Mouse (Mus musculus): ENCODE data around the gene Gtsf1l. TPM values are rescaled to one million over a fixed set of nuclear protein-coding genes. Genes with fewer than 3 reads are reported as not detected.

Gtsf1l gene
- polyA plus RNA-seq, 1 experiment from 2014 or later: not detected

DNA sequence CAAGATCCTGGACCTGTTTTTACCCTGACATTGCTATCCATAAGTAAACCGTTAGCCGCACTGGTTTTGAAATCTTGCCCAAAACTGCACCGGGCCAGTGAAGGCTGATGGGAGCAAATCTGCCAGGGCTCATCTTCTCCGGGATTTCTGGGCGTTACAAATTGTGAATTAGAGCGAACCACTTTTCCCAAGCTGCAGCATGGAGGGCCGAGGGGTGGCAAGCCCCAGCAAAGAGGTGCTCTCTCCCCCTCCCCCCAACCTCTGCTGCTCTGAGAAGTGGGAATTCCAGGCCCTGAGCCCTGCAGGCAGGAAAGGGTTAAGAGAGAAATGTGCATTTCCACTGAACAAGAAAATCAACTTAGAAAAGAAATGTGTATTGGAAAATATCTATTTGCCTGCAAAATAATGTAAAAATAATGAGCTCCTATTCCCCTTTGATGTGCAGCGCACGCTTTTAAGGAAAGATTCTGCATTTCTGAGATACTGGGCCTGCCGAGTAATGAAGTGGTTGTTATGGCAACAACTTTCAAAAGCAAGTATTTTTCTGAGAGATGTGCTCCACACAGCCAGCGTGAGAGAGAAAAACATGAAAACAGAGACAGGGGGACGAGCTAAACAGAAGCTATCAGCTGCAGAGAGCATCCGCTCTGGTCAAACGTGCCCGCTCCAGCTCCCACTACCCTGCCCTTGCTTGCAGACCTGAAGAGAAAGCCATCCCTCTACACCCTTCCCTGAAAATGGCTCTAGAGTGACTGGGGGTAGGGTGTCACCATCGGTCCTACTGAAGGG is 24.0 kb upstream of the Gtsf1l start:
- no peak overlapping the region for H3K4me3 ChIP-seq (ENCODE audit: low read depth, low read length)
- WGBS (ENCODE audit: insufficient replicate concordance): 67% methylated on average over 16 of the region's 16 CpGs
- ATAC-seq (replicated peaks; ENCODE audit: insufficient number of reproducible peaks, low FRiP score, low TSS enrichment): no peak
- no peak overlapping the region for H3K4me2 ChIP-seq
- no peak overlapping the region for H3K9ac ChIP-seq (ENCODE audit: low read depth, low read length)
- no peaks in the 10 kb centered on the region for H3K9me3 ChIP-seq (replicated peaks; ENCODE audit: control insufficient read depth, low read length)
- H3K27ac ChIP-seq (ENCODE audit: low read depth, low read length): no peak overlapping the region
- H3K4me1 ChIP-seq (ENCODE audit: control insufficient read depth, insufficient read depth, low read length): no peaks in the 10 kb centered on the region
- no peaks in the 10 kb centered on the region for H3K36me3 ChIP-seq (ENCODE audit: control insufficient read depth, insufficient read depth, low read length)
- H3K27me3 ChIP-seq (ENCODE audit: control insufficient read depth, insufficient read depth, low read length): no peaks in the 10 kb centered on the region

DNA sequence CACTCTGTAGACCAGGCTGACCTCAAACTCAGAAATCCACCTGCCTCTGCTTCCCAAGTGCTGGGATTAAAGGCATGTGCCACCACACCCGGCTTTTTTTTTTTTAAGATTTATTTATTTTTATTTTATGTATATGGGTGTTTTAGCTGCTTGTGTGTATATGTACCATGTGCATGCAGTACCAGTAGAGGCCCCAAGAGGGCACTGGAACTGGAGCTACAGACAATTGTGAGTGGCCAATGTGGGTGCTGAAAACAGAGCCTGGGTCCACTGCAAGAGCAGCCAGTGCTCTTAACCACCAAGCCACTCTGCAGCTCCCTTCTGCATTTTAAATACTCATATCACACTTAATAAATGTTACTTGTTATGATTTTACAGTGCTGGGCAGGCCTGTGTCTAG is 23.1 kb upstream of the Gtsf1l start:
- Histone ChIP-seq H3K27me3 (ENCODE audit: control insufficient read depth, insufficient read depth, low read length) (no peaks in the 10 kb centered on the region), H3K9ac (ENCODE audit: low read depth, low read length) (no peak overlapping the region), H3K4me3 (ENCODE audit: low read depth, low read length) (no peak overlapping the region), H3K36me3 (ENCODE audit: control insufficient read depth, insufficient read depth, low read length) (no peaks in the 10 kb centered on the region), H3K4me1 (ENCODE audit: control insufficient read depth, insufficient read depth, low read length) (no peaks in the 10 kb centered on the region), H3K27ac (ENCODE audit: low read depth, low read length) (no peak overlapping the region), H3K9me3 (replicated peaks; ENCODE audit: control insufficient read depth, low read length) (no peaks in the 10 kb centered on the region), H3K4me2 (no peak overlapping the region)
- ATAC-seq (replicated peaks; ENCODE audit: insufficient number of reproducible peaks, low FRiP score, low TSS enrichment): no peak
- WGBS (ENCODE audit: insufficient replicate concordance): 81% methylated on average over 1 of the region's 1 CpGs

DNA sequence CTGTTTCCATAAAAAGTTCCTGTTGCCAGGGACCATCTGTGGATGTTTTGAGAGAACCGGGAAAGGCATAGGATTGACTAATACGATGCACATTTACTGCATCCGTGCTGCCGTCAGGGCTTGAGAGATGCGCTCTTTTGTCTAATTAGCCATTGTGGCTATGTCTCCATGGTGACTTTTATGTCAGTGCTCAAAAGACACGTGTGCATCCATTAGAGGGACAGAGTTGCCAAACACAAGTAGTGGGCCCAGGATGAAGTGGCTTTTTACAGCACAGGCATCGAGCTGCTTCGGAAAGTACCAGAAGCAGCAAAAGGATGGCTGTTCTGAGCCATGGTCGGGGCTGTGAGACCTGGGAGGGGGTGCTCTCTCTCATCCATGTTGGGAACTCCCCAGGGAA is 20.7 kb upstream of the Gtsf1l start:
- H3K36me3 ChIP-seq (ENCODE audit: control insufficient read depth, insufficient read depth, low read length): no peaks in the 10 kb centered on the region
- 80% methylated on average over 9 of the region's 9 CpGs for whole genome bisulfite sequencing (ENCODE audit: insufficient replicate concordance)
- no peaks in the 10 kb centered on the region for H3K9me3 ChIP-seq (replicated peaks; ENCODE audit: control insufficient read depth, low read length)
- no peak overlapping the region for H3K4me2 ChIP-seq
- H3K9ac ChIP-seq (ENCODE audit: low read depth, low read length): no peak overlapping the region
- 0 out of 2 replicates have a peak, but pooled peaks cover under 1% of the 10 kb centered on the region for H3K4me1 ChIP-seq (ENCODE audit: control insufficient read depth, insufficient read depth, low read length)
- no peak overlapping the region for H3K27ac ChIP-seq (ENCODE audit: low read depth, low read length)
- no peak for ATAC-seq (replicated peaks; ENCODE audit: insufficient number of reproducible peaks, low FRiP score, low TSS enrichment)
- no peaks in the 10 kb centered on the region for H3K27me3 ChIP-seq (ENCODE audit: control insufficient read depth, insufficient read depth, low read length)
- H3K4me3 ChIP-seq (ENCODE audit: low read depth, low read length): no peak overlapping the region

DNA sequence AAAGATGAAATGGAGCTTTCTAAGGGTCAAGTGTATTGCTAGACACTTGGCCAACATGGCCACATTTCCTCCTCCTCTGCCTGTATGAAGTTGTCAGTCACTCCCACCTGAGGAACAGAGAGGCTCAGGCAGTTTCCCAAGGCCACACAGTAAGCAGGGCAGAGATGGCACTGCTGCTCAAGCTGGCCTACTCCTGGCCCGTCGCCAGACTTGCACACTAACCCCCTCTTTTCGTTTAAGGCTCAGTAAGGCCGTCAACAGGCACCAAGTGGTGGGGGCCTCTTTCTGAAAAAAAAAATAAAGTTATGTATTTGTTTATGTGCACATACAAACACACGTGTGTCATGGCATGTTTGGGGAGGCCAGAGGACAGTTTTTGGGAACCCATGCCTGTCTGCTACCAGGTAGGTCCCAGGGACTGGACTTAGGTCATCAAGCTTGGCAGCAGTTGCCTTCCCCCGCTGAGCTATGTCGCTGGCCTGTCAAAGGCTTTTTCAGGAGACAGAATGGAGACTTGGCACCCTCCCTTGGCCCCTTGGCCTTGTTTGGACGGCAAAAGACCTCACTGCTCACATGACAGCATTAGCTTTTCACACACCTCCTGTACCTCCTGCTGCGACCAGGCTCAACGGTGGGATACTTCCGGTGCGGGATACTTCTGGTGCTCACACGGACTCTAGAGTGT is 16.6 kb upstream of the Gtsf1l start:
- no peaks in the 10 kb centered on the region for H3K36me3 ChIP-seq (ENCODE audit: control insufficient read depth, insufficient read depth, low read length)
- H3K27ac ChIP-seq (ENCODE audit: low read depth, low read length): no peak overlapping the region
- H3K9ac ChIP-seq (ENCODE audit: low read depth, low read length): no peak overlapping the region
- no peaks in the 10 kb centered on the region for H3K9me3 ChIP-seq (replicated peaks; ENCODE audit: control insufficient read depth, low read length)
- ATAC-seq (replicated peaks; ENCODE audit: insufficient number of reproducible peaks, low FRiP score, low TSS enrichment): no peak
- 0 out of 2 replicates have a peak, but pooled peaks cover 2% of the 10 kb centered on the region for H3K4me1 ChIP-seq (ENCODE audit: control insufficient read depth, insufficient read depth, low read length)
- WGBS (ENCODE audit: insufficient replicate concordance): 74% methylated on average over 13 of the region's 13 CpGs
- no peak overlapping the region for H3K4me2 ChIP-seq
- no peak overlapping the region for H3K4me3 ChIP-seq (ENCODE audit: low read depth, low read length)
- H3K27me3 ChIP-seq (ENCODE audit: control insufficient read depth, insufficient read depth, low read length): no peaks in the 10 kb centered on the region

DNA sequence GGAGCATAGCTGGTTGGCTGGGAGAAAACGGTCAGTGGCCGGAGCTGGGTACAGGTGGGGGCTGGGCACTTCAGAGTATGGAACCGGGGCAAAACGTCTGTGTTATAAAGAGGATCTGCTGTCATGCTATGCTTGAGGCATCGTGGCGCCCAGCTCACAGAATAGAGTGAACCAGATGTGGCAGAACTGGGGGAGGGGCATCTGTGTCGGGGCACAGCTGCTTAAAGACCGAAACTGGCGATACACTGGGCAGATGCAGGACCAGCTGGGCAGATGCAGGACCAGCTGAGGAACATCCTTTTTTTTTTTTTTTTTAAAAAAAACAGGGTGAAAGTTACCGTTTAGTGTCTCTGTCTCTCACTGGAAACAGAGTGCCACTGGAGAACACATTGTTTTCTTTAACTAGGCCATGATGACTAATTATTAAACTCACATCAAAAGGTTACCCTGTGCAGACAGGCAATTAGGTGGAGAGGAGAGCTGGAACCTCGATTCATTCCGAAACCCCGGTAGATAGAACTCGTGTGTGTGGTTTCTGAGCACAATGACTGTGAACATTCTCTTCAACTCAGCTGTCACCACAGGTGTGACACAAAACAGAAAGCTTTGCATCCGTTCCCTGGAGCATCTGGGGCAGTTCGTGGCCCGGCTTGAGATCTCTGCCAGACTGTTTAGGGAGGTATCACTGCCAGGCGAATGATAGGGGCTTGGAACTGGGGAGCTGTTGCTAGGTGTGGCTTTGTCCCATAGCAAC is 15.4 kb upstream of the Gtsf1l start:
- no peaks in the 10 kb centered on the region for H3K36me3 ChIP-seq (ENCODE audit: control insufficient read depth, insufficient read depth, low read length)
- H3K4me1 ChIP-seq (ENCODE audit: control insufficient read depth, insufficient read depth, low read length): 0 out of 2 replicates have a peak, but pooled peaks cover 2% of the 10 kb centered on the region
- H3K9ac ChIP-seq (ENCODE audit: low read depth, low read length): no peak overlapping the region
- H3K4me2 ChIP-seq: no peak overlapping the region
- H3K4me3 ChIP-seq (ENCODE audit: low read depth, low read length): no peak overlapping the region
- no peak for ATAC-seq (replicated peaks; ENCODE audit: insufficient number of reproducible peaks, low FRiP score, low TSS enrichment)
- H3K9me3 ChIP-seq (replicated peaks; ENCODE audit: control insufficient read depth, low read length): no peaks in the 10 kb centered on the region
- 48% methylated on average over 18 of the region's 18 CpGs for WGBS (ENCODE audit: insufficient replicate concordance)
- H3K27me3 ChIP-seq (ENCODE audit: control insufficient read depth, insufficient read depth, low read length): no peaks in the 10 kb centered on the region
- no peak overlapping the region for H3K27ac ChIP-seq (ENCODE audit: low read depth, low read length)

DNA sequence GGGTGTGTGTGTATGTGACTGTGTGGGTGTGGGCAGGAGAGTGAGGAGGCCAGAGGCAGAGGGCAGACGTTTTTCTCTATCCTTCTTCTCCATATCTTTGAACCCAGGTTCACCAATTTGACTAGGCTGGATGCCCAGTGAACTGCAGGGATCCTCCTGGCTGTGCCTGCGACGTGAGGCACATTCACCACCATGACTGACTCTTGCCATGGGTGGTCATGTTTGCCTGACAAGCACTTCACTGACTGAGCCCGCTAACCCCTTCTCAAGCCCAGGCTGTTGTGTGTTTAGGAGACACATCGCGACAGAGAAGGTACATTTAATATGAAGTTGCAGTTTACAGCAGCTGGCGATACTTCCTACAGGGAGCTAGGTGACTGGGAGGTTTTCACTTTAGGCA is 14.6 kb upstream of the Gtsf1l start:
- WGBS (ENCODE audit: insufficient replicate concordance): 56% methylated on average over 7 of the region's 7 CpGs
- no peak overlapping the region for H3K4me2 ChIP-seq
- no peak overlapping the region for H3K27ac ChIP-seq (ENCODE audit: low read depth, low read length)
- H3K4me3 ChIP-seq (ENCODE audit: low read depth, low read length): no peak overlapping the region
- ATAC-seq (replicated peaks; ENCODE audit: insufficient number of reproducible peaks, low FRiP score, low TSS enrichment): no peak
- no peaks in the 10 kb centered on the region for H3K27me3 ChIP-seq (ENCODE audit: control insufficient read depth, insufficient read depth, low read length)
- 0 out of 2 replicates have a peak, but pooled peaks cover 2% of the 10 kb centered on the region for H3K4me1 ChIP-seq (ENCODE audit: control insufficient read depth, insufficient read depth, low read length)
- no peak overlapping the region for H3K9ac ChIP-seq (ENCODE audit: low read depth, low read length)
- H3K9me3 ChIP-seq (replicated peaks; ENCODE audit: control insufficient read depth, low read length): no peaks in the 10 kb centered on the region
- H3K36me3 ChIP-seq (ENCODE audit: control insufficient read depth, insufficient read depth, low read length): no peaks in the 10 kb centered on the region

DNA sequence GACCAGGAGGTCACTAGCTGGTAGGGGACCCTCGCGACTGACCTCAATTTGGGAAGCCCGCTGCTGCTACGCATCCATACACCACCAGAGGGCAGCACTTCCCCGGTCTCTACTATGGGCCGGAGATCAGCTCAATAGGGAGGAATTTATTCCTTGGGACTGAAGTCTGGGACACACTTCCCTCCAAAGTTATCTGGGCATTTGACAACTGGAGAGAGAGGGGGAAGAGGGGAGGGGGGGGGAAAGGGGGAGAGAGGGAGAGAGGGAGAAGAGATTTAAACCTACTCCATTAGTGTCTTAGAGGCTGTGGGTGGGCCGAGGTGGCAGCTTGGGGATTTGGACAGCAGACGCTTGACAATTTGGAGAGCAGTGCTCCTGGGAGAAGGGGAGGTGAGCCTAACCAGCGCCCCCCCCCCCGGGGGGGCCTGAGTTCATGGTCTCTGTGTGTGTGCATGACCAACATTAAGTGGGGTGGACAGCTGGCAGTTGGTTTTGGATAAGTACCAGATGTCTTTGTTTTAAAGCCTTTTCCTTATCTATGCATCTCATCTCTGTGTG is 14.1 kb upstream of the Gtsf1l start:
- no peaks in the 10 kb centered on the region for H3K9me3 ChIP-seq (replicated peaks; ENCODE audit: control insufficient read depth, low read length)
- whole genome bisulfite sequencing (ENCODE audit: insufficient replicate concordance): 5% methylated on average over 10 of the region's 10 CpGs
- no peaks in the 10 kb centered on the region for H3K36me3 ChIP-seq (ENCODE audit: control insufficient read depth, insufficient read depth, low read length)
- H3K27ac ChIP-seq (ENCODE audit: low read depth, low read length): no peak overlapping the region
- 0 out of 2 replicates have a peak, but pooled peaks cover 2% of the 10 kb centered on the region for H3K4me1 ChIP-seq (ENCODE audit: control insufficient read depth, insufficient read depth, low read length)
- H3K4me2 ChIP-seq: no peak overlapping the region
- no peak overlapping the region for H3K4me3 ChIP-seq (ENCODE audit: low read depth, low read length)
- ATAC-seq (replicated peaks; ENCODE audit: insufficient number of reproducible peaks, low FRiP score, low TSS enrichment): no peak; the same call in 1 of the 2 replicates
- H3K27me3 ChIP-seq (ENCODE audit: control insufficient read depth, insufficient read depth, low read length): no peaks in the 10 kb centered on the region
- H3K9ac ChIP-seq (ENCODE audit: low read depth, low read length): no peak overlapping the region

DNA sequence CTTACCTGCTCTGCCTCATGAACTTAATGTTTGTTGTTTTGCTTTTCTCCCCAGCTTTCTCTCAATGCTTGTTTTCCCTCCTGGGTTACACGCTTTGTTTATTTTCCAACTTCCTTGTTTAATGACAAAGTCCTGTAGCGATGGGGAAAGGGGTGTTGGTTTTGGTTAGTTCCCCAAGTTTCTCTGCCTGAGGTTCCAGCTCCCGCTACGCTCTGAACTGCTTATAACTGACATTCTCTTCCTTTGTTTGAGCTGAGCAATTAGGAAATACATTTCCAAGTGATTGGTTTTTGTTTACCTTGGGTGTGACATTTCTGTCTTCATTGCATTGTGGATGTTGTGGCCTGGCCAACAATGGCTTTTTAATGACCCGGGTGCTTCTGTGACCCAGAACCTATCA is 12.9 kb upstream of the Gtsf1l start:
- no peaks in the 10 kb centered on the region for H3K36me3 ChIP-seq (ENCODE audit: control insufficient read depth, insufficient read depth, low read length)
- H3K4me3 ChIP-seq (ENCODE audit: low read depth, low read length): no peak overlapping the region
- H3K4me2 ChIP-seq: no peak overlapping the region
- ATAC-seq (replicated peaks; ENCODE audit: insufficient number of reproducible peaks, low FRiP score, low TSS enrichment): no peak
- no peak overlapping the region for H3K27ac ChIP-seq (ENCODE audit: low read depth, low read length)
- H3K4me1 ChIP-seq (ENCODE audit: control insufficient read depth, insufficient read depth, low read length): 0 out of 2 replicates have a peak, but pooled peaks cover 2% of the 10 kb centered on the region
- H3K9me3 ChIP-seq (replicated peaks; ENCODE audit: control insufficient read depth, low read length): no peaks in the 10 kb centered on the region
- no peaks in the 10 kb centered on the region for H3K27me3 ChIP-seq (ENCODE audit: control insufficient read depth, insufficient read depth, low read length)
- no peak overlapping the region for H3K9ac ChIP-seq (ENCODE audit: low read depth, low read length)
- 70% methylated on average over 5 of the region's 5 CpGs for WGBS (ENCODE audit: insufficient replicate concordance)

Data from heart, embryonic 11.5 days (tissue).